Mouse (Mus musculus) forebrain, embryonic 13.5 days (tissue): ENCODE measurements around the gene Cln3. TPM values are rescaled to one million over a fixed set of nuclear protein-coding genes. Genes with fewer than 3 reads are reported as not detected.
A peak's percentile ranks its signal among the peaks of the same experiment; 100 is the strongest.

Experiments
- ATAC-seq: fragments of 200-750 bp; cut with Nextera tagmentation; 2 replicates; pipeline ENCODE4 v1.8.0; 2017
- H3K27ac ChIP-seq: fragments of 300-500 bp; sonication (generic); 2 replicates; pipeline ENCODE4 v1.5.1; 2015; ENCODE audit warnings: inconsistent platforms, mild to moderate bottlenecking, moderate library complexity
- H3K27me3 ChIP-seq: fragments of 300-500 bp; sonication (generic); 2 replicates; pipeline ENCODE4 v1.6.1; 2015; ENCODE audit warnings: mild to moderate bottlenecking, inconsistent platforms
- H3K36me3 ChIP-seq: fragments of 300-500 bp; sonication (generic); 2 replicates; pipeline ENCODE4 v1.6.1; 2015; ENCODE audit warnings: mild to moderate bottlenecking, inconsistent platforms; ENCODE audit not compliant: poor library complexity, severe bottlenecking
- H3K4me1 ChIP-seq: fragments of 300-500 bp; sonication (generic); 2 replicates; pipeline ENCODE4 v1.6.1; 2015; ENCODE audit warnings: inconsistent platforms
- H3K4me2 ChIP-seq: fragments of 300-500 bp; sonication (generic); 2 replicates; pipeline ENCODE4 v1.6.1; 2015; ENCODE audit warnings: inconsistent platforms, mild to moderate bottlenecking, moderate library complexity
- H3K4me3 ChIP-seq: fragments of 300-500 bp; sonication (generic); 2 replicates; pipeline ENCODE4 v1.5.1; 2015; ENCODE audit warnings: mild to moderate bottlenecking, inconsistent platforms
- H3K9ac ChIP-seq: fragments of 300-500 bp; sonication (generic); 2 replicates; pipeline ENCODE4 v1.6.1; 2015; ENCODE audit warnings: mild to moderate bottlenecking, inconsistent platforms
- H3K9me3 ChIP-seq: fragments of 300-500 bp; sonication (generic); replicated peaks from 2 replicates; pipeline ENCODE4 v1.6.1; 2016; ENCODE audit warnings: inconsistent platforms
- WGBS: fragments of 180-500 bp; shearing (Covaris S2); methylation state at CpG from one replicate; pipeline ENCODE4 v1.1.7; 2015; 5-methylcytosine and 5-hydroxymethylcytosine counted together
- polyA plus RNA-seq: library from polyadenylated mRNA; unstranded; fragments of >200 nt; fragmentation: Nextera tagmentation; extraction: Ambion mirVana; gene quantifications from 2 replicates; pipeline ENCODE4 v1.2.1, GENCODE M21; 2015

Gene Cln3
- 26.3 and 30.8 TPM in 2 replicates for polyA plus RNA-seq

- no peak within 1 kb of the TSS for H3K27ac ChIP-seq
- ATAC-seq: no peak
- WGBS: 76% methylated on average over 6 of the region's 6 CpGs
- H3K4me1 ChIP-seq: peaks cover 17% of the 10 kb centered on the region
- no peak within 1 kb of the TSS for H3K4me2 ChIP-seq
- no peaks in the 10 kb centered on the region for H3K9me3 ChIP-seq
- no peak within 1 kb of the TSS for H3K4me3 ChIP-seq
- H3K27me3 ChIP-seq: peaks cover 22% of the 10 kb centered on the region
- H3K9ac ChIP-seq: no peak within 1 kb of the TSS; the same call in 1 of the 2 replicates
- no peaks in the 10 kb centered on the region for H3K36me3 ChIP-seq
Measured at GRCm38 (mm10) chr7:126585717-126586116, at the start of gene Cln3. Gene Cln3, minus strand, starts transcription at chr7:126585817.

GRCm38 (mm10) chr7:126635375-126635774 is 49.8 kb upstream of the Cln3 start:
- Histone ChIP-seq H3K27me3 (no peaks in the 10 kb centered on the region), H3K4me1 (no peaks in the 10 kb centered on the region), H3K9ac (no peak overlapping the region), H3K9me3 (no peaks in the 10 kb centered on the region), H3K4me2 (no peak overlapping the region), H3K27ac (no peak overlapping the region), H3K4me3 (no peak overlapping the region), H3K36me3 (no peaks in the 10 kb centered on the region)
- ATAC-seq: no peak

GRCm38 (mm10) chr7:126632478-126632877 is 46.9 kb upstream of the Cln3 start:
- no peaks in the 10 kb centered on the region for H3K9me3 ChIP-seq
- H3K4me1 ChIP-seq: no peaks in the 10 kb centered on the region
- H3K4me3 ChIP-seq: no peak overlapping the region
- H3K9ac ChIP-seq: no peak overlapping the region
- no peak overlapping the region for H3K27ac ChIP-seq
- H3K4me2 ChIP-seq: no peak overlapping the region
- 88% methylated on average over 2 of the region's 2 CpGs for WGBS
- no peaks in the 10 kb centered on the region for H3K36me3 ChIP-seq
- ATAC-seq: no peak
- H3K27me3 ChIP-seq: no peaks in the 10 kb centered on the region

GRCm38 (mm10) chr7:126630824-126631518 is 45.4 kb upstream of the Cln3 start, which contains the start of gene Nupr1:
Gene Nupr1, minus strand, starts transcription at chr7:126630861.
- no peak for ATAC-seq
- Histone ChIP-seq H3K27me3 (no peaks in the 10 kb centered on the region), H3K9me3 (no peaks in the 10 kb centered on the region), H3K9ac (no peak within 1 kb of the TSS), H3K36me3 (no peaks in the 10 kb centered on the region), H3K27ac (no peak within 1 kb of the TSS), H3K4me1 (no peaks in the 10 kb centered on the region), H3K4me2 (no peak within 1 kb of the TSS), H3K4me3 (no peak within 1 kb of the TSS)
- 95% methylated on average over 4 of the region's 4 CpGs for WGBS

- H3K4me1 ChIP-seq: no peaks in the 10 kb centered on the region
- WGBS: 23% methylated on average over 3 of the region's 3 CpGs
- H3K36me3 ChIP-seq: no peaks in the 10 kb centered on the region
- H3K27me3 ChIP-seq: no peaks in the 10 kb centered on the region
- no peak overlapping the region for H3K27ac ChIP-seq
- H3K4me3 ChIP-seq: no peak overlapping the region
- no peak overlapping the region for H3K4me2 ChIP-seq
- no peaks in the 10 kb centered on the region for H3K9me3 ChIP-seq
- no peak for ATAC-seq
- no peak overlapping the region for H3K9ac ChIP-seq
Measured at GRCm38 (mm10) chr7:126629915-126630314, 44.3 kb upstream of the Cln3 start.

GRCm38 (mm10) chr7:126628111-126628510 is 42.5 kb upstream of the Cln3 start:
- no peak overlapping the region for H3K27ac ChIP-seq
- H3K9me3 ChIP-seq: no peaks in the 10 kb centered on the region
- no peaks in the 10 kb centered on the region for H3K4me1 ChIP-seq
- no peak overlapping the region for H3K9ac ChIP-seq
- WGBS: 84% methylated on average over 6 of the region's 6 CpGs
- no peak for ATAC-seq
- no peaks in the 10 kb centered on the region for H3K36me3 ChIP-seq
- no peak overlapping the region for H3K4me3 ChIP-seq
- no peaks in the 10 kb centered on the region for H3K27me3 ChIP-seq
- no peak overlapping the region for H3K4me2 ChIP-seq

GRCm38 (mm10) chr7:126625807-126626600 is 40.4 kb upstream of the Cln3 start:
- no peaks in the 10 kb centered on the region for H3K9me3 ChIP-seq
- H3K27ac ChIP-seq: no peak overlapping the region
- H3K4me3 ChIP-seq: no peak overlapping the region
- no peaks in the 10 kb centered on the region for H3K27me3 ChIP-seq
- ATAC-seq: no peak
- WGBS: 83% methylated on average over 3 of the region's 3 CpGs
- no peaks in the 10 kb centered on the region for H3K4me1 ChIP-seq
- no peaks in the 10 kb centered on the region for H3K36me3 ChIP-seq
- H3K4me2 ChIP-seq: no peak overlapping the region
- H3K9ac ChIP-seq: no peak overlapping the region

GRCm38 (mm10) chr7:126625369-126625768 is 39.8 kb upstream of the Cln3 start:
- 0 out of 2 replicates have a peak overlapping the region, but pooled peaks have one; percentile 16 for H3K9ac ChIP-seq
- no peaks in the 10 kb centered on the region for H3K9me3 ChIP-seq
- WGBS: 63% methylated on average over 6 of the region's 6 CpGs
- H3K4me1 ChIP-seq: no peaks in the 10 kb centered on the region
- no peaks in the 10 kb centered on the region for H3K36me3 ChIP-seq
- no peak for ATAC-seq
- no peak overlapping the region for H3K4me2 ChIP-seq
- no peak overlapping the region for H3K4me3 ChIP-seq
- no peaks in the 10 kb centered on the region for H3K27me3 ChIP-seq
- H3K27ac ChIP-seq: no peak overlapping the region

- Histone ChIP-seq H3K4me2 (no peak overlapping the region), H3K9ac (no peak overlapping the region), H3K4me1 (no peaks in the 10 kb centered on the region), H3K36me3 (no peaks in the 10 kb centered on the region), H3K9me3 (no peaks in the 10 kb centered on the region), H3K27me3 (no peaks in the 10 kb centered on the region), H3K27ac (no peak overlapping the region), H3K4me3 (no peak overlapping the region)
- ATAC-seq: no peak
- WGBS: 73% methylated on average over 16 of the region's 16 CpGs
Measured at GRCm38 (mm10) chr7:126624774-126625173, 39.2 kb upstream of the Cln3 start.

GRCm38 (mm10) chr7:126623381-126623780 is 37.8 kb upstream of the Cln3 start:
- Histone ChIP-seq H3K9ac (no peak overlapping the region), H3K4me2 (no peak overlapping the region), H3K4me3 (no peak overlapping the region), H3K27me3 (no peaks in the 10 kb centered on the region), H3K27ac (no peak overlapping the region), H3K36me3 (no peaks in the 10 kb centered on the region), H3K4me1 (no peaks in the 10 kb centered on the region), H3K9me3 (no peaks in the 10 kb centered on the region)
- 77% methylated on average over 1 of the region's 1 CpGs for WGBS
- no peak for ATAC-seq

- Histone ChIP-seq H3K4me3 (no peak overlapping the region), H3K27me3 (no peaks in the 10 kb centered on the region), H3K36me3 (no peaks in the 10 kb centered on the region), H3K4me2 (no peak overlapping the region), H3K4me1 (no peaks in the 10 kb centered on the region), H3K27ac (no peak overlapping the region), H3K9me3 (no peaks in the 10 kb centered on the region), H3K9ac (no peak overlapping the region)
- whole genome bisulfite sequencing: 93% methylated on average over 9 of the region's 9 CpGs
- no peak for ATAC-seq
Measured at GRCm38 (mm10) chr7:126621452-126622359, 36.1 kb upstream of the Cln3 start.
